Comparison of ENCODE assay signal across 9 mouse cellular contexts in the genomic region with DNA sequence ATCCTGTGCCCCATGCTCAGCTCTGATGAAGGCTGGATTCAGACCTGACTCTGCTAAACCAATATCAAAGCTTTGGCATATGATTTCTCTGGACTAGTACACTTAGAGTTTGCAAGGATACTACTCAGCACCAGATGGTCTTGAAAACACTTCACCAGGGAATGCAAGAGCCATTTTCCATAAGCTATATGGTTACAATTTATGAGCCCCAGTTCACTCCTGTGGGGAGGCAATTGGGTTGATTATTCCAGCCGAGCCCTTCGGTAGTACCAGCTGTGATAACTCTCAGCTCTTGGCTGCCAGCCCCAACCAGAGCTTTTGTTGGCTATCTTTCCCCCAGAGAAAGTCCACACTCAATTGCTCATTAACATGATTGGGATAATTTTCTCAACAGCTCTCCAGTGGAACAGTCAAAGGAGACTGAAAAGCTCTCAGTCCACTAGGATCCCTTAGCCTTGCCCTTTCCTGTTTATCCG.
A peak's percentile ranks its signal among the peaks of the same experiment; 100 is the strongest.
DNase-seq lines count a peak whose midpoint lies in the region; ATAC-seq lines count a peak whose summit lies in the region.
"Had no signal": no experiment of that assay in that cellular context is flagged by ENCODE, and none has a peak within 500 bp of the region (broad histone marks: within the 10 kb centered on the region; RNA-seq: fewer than 3 reads in every experiment).

No protein-coding gene starts in this region.

- no peak overlapping the region for H3K9ac ChIP-seq in midbrain, embryonic 13.5 days (replicated peaks)
- H3K9ac ChIP-seq in midbrain, embryonic 11.5 days (ENCODE audit: low read length): no peak overlapping the region
- H3K9ac ChIP-seq in midbrain, embryonic 15.5 days: no peak overlapping the region

- no peaks in the 10 kb centered on the region for H3K27me3 ChIP-seq in midbrain, embryonic 13.5 days
- no peaks in the 10 kb centered on the region for H3K27me3 ChIP-seq in midbrain, embryonic 11.5 days (ENCODE audit: control insufficient read depth, insufficient read depth, low read length)
- H3K27me3 ChIP-seq in midbrain, embryonic 15.5 days (replicated peaks): no peaks in the 10 kb centered on the region
- H3K27me3 ChIP-seq: megakaryocyte, embryonic 14.5 days had no signal

- no peak for DNase-seq in midbrain, embryonic 11.5 days (ENCODE audit: low spot score, missing footprints)
- DNase-seq in heart, postnatal 4 days: peak; percentile 48
- DNase-seq in layer of hippocampus, adult 9-10 months (ENCODE audit: low spot score): peak; percentile 29
- no peak for DNase-seq in embryo, embryonic 10 days (ENCODE audit: low spot score)
- DNase-seq in adrenal gland, postnatal 25 days: no peak
- no peak for DNase-seq in liver

- 0 out of 2 replicates have a peak, but pooled peaks cover 4% of the 10 kb centered on the region for H3K4me1 ChIP-seq in midbrain, embryonic 13.5 days (replicated peaks)
- no peaks in the 10 kb centered on the region for H3K4me1 ChIP-seq in midbrain, embryonic 11.5 days (ENCODE audit: control insufficient read depth, insufficient read depth, low read length)
- peaks cover 11% of the 10 kb centered on the region; the same call in 1 of the 2 replicates for H3K4me1 ChIP-seq in midbrain, embryonic 15.5 days
- H3K4me1 ChIP-seq: megakaryocyte, embryonic 14.5 days had no signal

- H3K4me2 ChIP-seq in midbrain, embryonic 13.5 days (replicated peaks): no peak overlapping the region
- H3K4me2 ChIP-seq in midbrain, embryonic 11.5 days: no peak overlapping the region
- H3K4me2 ChIP-seq in midbrain, embryonic 15.5 days: no peak overlapping the region

- ATAC-seq in midbrain, embryonic 13.5 days: peak; percentile 82
- ATAC-seq in midbrain, embryonic 11.5 days (ENCODE audit: low FRiP score): no peak
- peak; percentile 81 for ATAC-seq in midbrain, embryonic 15.5 days (replicated peaks)

- H3K4me3 ChIP-seq in midbrain, embryonic 13.5 days (replicated peaks): no peak overlapping the region
- no peak overlapping the region for H3K4me3 ChIP-seq in midbrain, embryonic 11.5 days (ENCODE audit: low read depth, low read length)
- no peak overlapping the region for H3K4me3 ChIP-seq in midbrain, embryonic 15.5 days
- H3K4me3 ChIP-seq: megakaryocyte, embryonic 14.5 days had no signal

- no peaks in the 10 kb centered on the region for H3K36me3 ChIP-seq in midbrain, embryonic 13.5 days
- H3K36me3 ChIP-seq in midbrain, embryonic 11.5 days (ENCODE audit: control insufficient read depth, insufficient read depth, low read length): no peaks in the 10 kb centered on the region
- H3K36me3 ChIP-seq in midbrain, embryonic 15.5 days (replicated peaks): no peaks in the 10 kb centered on the region

- 57% methylated on average over 3 of the region's 3 CpGs for WGBS in midbrain, embryonic 13.5 days
- WGBS in midbrain, embryonic 11.5 days: 78% methylated on average over 3 of the region's 3 CpGs
- 34% methylated on average over 3 of the region's 3 CpGs for WGBS in midbrain, embryonic 15.5 days

- H3K27ac ChIP-seq in midbrain, embryonic 13.5 days: peak overlapping the region; percentile 10; the same call in 1 of the 2 replicates
- H3K27ac ChIP-seq in midbrain, embryonic 11.5 days (ENCODE audit: low read depth, low read length): no peak overlapping the region
- peak overlapping the region; percentile 2; the same call in 1 of the 2 replicates for H3K27ac ChIP-seq in midbrain, embryonic 15.5 days

- H3K9me3 ChIP-seq in midbrain, embryonic 13.5 days: no peaks in the 10 kb centered on the region
- no peaks in the 10 kb centered on the region for H3K9me3 ChIP-seq in midbrain, embryonic 11.5 days (ENCODE audit: control insufficient read depth, low read length)
- H3K9me3 ChIP-seq in midbrain, embryonic 15.5 days: no peaks in the 10 kb centered on the region

Comparison
In these comparisons a context has a peak if more than half of its experiments do, and no peak if none do; other contexts are left out.
1. DNase-seq: peak in heart, postnatal 4 days (single experiment) and layer of hippocampus, adult 9-10 months (single experiment); none in midbrain, embryonic 11.5 days (single experiment), embryo, embryonic 10 days (single experiment), adrenal gland, postnatal 25 days (single experiment) and liver (single experiment).